Mouse (Mus musculus): Measurements from ENCODE around the gene Espn. TPM values are rescaled to one million over a fixed set of nuclear protein-coding genes. Genes with fewer than 3 reads are reported as not detected.

Gene Espn
- polyA plus RNA-seq, 1 experiment from 2014 or later, result 10.5 TPM

DNA sequence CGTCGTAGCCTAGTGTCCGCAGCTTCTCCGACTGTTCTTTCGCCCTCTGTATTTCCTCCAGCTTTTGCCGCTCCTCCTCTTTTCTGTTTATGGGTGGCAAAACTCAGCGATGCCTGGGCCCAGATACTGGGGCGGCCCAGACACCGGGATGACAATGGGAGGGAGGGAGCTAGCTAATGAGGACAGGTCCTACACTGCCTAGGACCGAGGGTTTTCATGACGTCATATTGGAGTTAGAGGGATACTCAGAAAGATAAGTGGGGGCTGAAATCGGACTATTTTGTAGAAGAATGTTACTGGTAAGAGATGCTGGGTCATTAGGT is 31.0 kb downstream of the Espn start:
- 3% methylated on average over 12 of the region's 12 CpGs for WGBS
- no peak overlapping the region for H3K27ac ChIP-seq (ENCODE audit: low read length)
- H3K4me2 ChIP-seq (replicated peaks; ENCODE audit: low read depth, low read length), result peak overlapping the region; percentile 27; the same call in 1 of the 2 replicates
- H3K4me1 ChIP-seq (ENCODE audit: control insufficient read depth, insufficient read depth, low read length), result peaks cover 27% of the 10 kb centered on the region
- ATAC-seq (ENCODE audit: insufficient number of reproducible peaks, insufficient read depth, low FRiP score, low read depth), result no peak
- H3K4me3 ChIP-seq (ENCODE audit: low read depth, low read length), result peak overlapping the region; percentile 10; the same call in 1 of the 2 replicates
- no peaks in the 10 kb centered on the region for H3K36me3 ChIP-seq (ENCODE audit: control insufficient read depth, insufficient read depth, low read length)
- H3K9me3 ChIP-seq (ENCODE audit: control insufficient read depth, low read depth, low read length), result no peaks in the 10 kb centered on the region
- peaks cover 70% of the 10 kb centered on the region for H3K27me3 ChIP-seq (ENCODE audit: control insufficient read depth, insufficient read depth, low read length)
- no peak overlapping the region for H3K9ac ChIP-seq (replicated peaks; ENCODE audit: low read depth, low read length)

DNA sequence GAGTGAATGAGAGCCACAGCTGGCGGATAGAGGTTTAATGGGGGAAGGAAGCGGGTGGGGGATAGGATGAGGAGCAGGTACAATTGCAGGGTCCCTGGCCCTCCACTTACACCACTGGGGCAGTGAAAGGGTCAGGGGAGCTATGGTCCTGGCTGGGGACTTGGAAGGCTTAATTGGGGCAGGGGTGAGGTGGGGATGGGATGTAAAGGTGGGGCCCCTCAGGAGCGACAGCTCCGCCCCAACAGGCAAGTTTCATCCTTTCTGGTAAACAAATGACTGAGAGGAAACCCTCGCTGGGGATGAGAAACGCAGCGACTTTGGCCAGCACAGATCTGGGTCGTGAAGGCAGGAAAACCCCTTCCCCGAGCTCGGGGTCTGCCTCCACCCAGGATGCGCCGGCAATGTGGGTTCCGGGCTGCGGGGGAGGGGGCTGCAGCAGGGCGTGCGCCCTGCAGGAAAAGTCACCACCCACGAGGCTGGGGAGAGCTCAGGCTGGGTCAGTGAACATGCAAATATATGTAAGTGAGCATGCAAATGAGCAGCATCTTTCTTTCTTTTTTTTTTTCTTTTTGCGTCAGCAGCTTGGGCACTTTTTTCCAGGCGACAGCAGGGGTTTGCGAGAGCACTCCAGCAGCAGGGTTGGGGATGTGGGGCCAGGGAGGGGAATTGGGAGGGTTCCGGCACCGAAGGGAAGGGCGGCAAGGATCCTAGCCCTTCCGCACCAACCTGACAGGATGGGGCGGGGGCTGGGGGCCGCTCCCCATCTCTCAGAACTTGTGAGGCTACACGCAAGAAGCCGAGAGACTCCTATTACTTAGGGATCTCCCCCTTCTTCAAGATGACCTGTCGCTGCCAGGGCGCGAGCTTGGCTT is 31.6 kb downstream of the Espn start:
- Histone ChIP-seq H3K9ac (replicated peaks; ENCODE audit: low read depth, low read length) (no peak overlapping the region), H3K9me3 (ENCODE audit: control insufficient read depth, low read depth, low read length) (no peaks in the 10 kb centered on the region), H3K36me3 (ENCODE audit: control insufficient read depth, insufficient read depth, low read length) (no peaks in the 10 kb centered on the region), H3K4me1 (ENCODE audit: control insufficient read depth, insufficient read depth, low read length) (peaks cover 30% of the 10 kb centered on the region), H3K27ac (ENCODE audit: low read length) (no peak overlapping the region), H3K4me2 (replicated peaks; ENCODE audit: low read depth, low read length) (peak overlapping the region; percentile 27), H3K4me3 (ENCODE audit: low read depth, low read length) (peak overlapping the region; percentile 10; the same call in 1 of the 2 replicates), H3K27me3 (ENCODE audit: control insufficient read depth, insufficient read depth, low read length) (peaks cover 64% of the 10 kb centered on the region)
- no peak for ATAC-seq (ENCODE audit: insufficient number of reproducible peaks, insufficient read depth, low FRiP score, low read depth)
- WGBS, result 1% methylated on average over 30 of the region's 31 CpGs

DNA sequence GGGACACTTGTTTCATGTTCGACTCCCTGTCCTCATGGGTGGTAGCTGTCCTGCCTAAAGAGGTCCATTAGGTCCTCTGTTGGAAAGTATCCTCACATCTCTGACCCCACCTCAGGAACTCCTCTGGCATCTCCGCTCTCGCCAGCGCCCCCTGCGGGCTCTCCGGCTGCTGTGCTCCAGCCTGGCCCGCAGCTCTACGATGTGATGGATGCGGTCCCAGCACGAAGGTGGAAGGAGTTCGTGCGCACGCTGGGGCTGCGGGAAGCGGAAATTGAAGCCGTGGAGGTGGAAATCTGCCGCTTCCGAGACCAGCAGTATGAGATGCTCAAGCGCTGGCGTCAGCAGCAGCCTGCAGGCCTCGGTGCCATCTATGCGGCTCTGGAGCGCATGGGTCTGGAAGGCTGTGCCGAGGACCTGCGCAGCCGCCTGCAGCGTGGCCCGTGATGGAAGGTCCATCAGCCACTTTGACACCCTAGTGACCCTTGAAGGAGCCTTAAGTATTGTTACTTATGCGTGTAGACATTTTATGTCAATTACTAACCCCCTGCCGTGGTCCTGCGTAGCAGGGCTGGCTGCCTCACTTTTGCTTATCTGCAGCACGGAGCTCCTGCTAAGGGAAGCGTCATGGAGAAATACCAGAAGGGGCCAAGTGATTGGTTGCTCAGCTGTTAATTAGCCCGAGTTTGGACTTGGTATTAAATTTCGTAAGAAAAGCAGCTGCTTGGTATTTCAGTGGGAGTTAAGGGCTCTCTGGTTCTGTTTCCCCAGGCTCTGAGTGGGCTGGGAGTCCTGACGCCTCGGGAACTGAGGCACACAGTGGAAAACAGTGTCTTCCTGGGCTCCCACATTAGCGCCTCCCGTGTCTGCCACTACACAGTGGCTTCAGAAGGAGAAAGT is 32.5 kb downstream of the Espn start:
- 7% methylated on average over 39 of the region's 39 CpGs for WGBS
- H3K36me3 ChIP-seq (ENCODE audit: control insufficient read depth, insufficient read depth, low read length), result no peaks in the 10 kb centered on the region
- no peak overlapping the region for H3K9ac ChIP-seq (replicated peaks; ENCODE audit: low read depth, low read length)
- H3K4me3 ChIP-seq (ENCODE audit: low read depth, low read length), result 0 out of 2 replicates have a peak overlapping the region, but pooled peaks have one; percentile 10
- peaks cover 57% of the 10 kb centered on the region for H3K27me3 ChIP-seq (ENCODE audit: control insufficient read depth, insufficient read depth, low read length)
- H3K9me3 ChIP-seq (ENCODE audit: control insufficient read depth, low read depth, low read length), result no peaks in the 10 kb centered on the region
- H3K4me1 ChIP-seq (ENCODE audit: control insufficient read depth, insufficient read depth, low read length), result peaks cover 32% of the 10 kb centered on the region
- ATAC-seq (ENCODE audit: insufficient number of reproducible peaks, insufficient read depth, low FRiP score, low read depth), result no peak
- H3K4me2 ChIP-seq (replicated peaks; ENCODE audit: low read depth, low read length), result peak overlapping the region; percentile 19; the same call in 1 of the 2 replicates
- H3K27ac ChIP-seq (ENCODE audit: low read length), result no peak overlapping the region

DNA sequence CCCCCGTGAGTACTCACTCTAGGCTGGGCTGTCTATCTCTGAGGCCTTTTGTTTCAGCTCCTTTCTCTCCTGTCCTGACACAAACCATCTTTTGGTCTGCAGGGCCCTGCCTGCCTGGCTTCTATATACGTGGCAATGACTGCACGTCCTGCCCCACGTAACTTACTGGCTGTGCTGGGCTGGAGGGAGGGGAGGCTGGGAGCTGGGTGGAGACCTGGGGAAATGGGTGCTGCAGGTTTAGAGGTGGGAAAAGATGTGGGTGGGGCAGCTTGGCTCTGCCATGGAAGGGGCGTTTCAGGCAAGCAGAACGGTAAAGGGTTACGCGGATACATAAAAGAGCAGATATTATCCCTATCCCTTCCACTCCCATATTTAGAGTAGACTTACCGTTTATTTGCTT is 34.6 kb downstream of the Espn start:
- Histone ChIP-seq H3K4me2 (replicated peaks; ENCODE audit: low read depth, low read length) (no peak overlapping the region), H3K36me3 (ENCODE audit: control insufficient read depth, insufficient read depth, low read length) (peaks cover 5% of the 10 kb centered on the region; the same call in 1 of the 2 replicates), H3K9ac (replicated peaks; ENCODE audit: low read depth, low read length) (no peak overlapping the region), H3K4me3 (ENCODE audit: low read depth, low read length) (no peak overlapping the region), H3K4me1 (ENCODE audit: control insufficient read depth, insufficient read depth, low read length) (peaks cover 32% of the 10 kb centered on the region), H3K27ac (ENCODE audit: low read length) (no peak overlapping the region), H3K27me3 (ENCODE audit: control insufficient read depth, insufficient read depth, low read length) (peaks cover 41% of the 10 kb centered on the region), H3K9me3 (ENCODE audit: control insufficient read depth, low read depth, low read length) (no peaks in the 10 kb centered on the region)
- 61% methylated on average over 9 of the region's 9 CpGs for WGBS
- ATAC-seq (ENCODE audit: insufficient number of reproducible peaks, insufficient read depth, low FRiP score, low read depth), result peak; percentile 82

DNA sequence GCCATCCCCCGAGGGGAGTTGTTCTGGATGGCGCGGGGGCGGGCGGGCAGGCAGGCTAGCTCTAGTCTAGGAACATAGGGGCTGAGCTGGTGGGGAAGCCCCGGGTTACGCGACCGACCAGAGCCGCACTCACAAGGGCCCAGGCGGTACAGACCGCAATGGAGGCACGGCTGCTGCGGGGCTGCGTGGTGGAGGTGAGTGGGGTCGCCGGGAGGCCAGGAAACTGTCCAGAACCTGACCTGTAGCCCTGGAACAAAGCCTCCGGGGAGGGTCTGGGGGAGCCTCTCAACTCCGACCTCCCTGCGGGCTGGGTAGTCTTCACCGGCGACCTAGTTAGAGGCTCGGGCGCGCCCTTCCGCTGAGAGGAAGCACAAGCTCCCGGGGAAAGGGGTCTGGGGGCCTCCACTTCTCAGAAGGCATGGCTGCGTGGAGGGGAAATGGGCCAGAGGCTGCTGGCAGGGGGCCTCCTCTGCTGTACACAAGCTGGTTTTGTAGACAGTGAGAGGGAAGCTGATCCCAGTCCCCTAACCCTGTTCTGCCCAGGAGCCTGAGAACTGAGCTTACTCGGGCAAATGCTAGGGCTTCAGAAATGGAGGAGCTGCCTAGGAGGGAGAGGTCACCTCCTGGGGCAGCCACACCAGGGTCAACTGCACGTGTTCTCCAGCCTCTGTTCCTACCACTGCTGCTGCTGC is 36.1 kb downstream of the Espn start, which contains the start of gene Tnfrsf25:
Gene Tnfrsf25, plus strand, starts transcription at position 14 of the 692 bp plus-strand sequence.
- Histone ChIP-seq H3K9ac (replicated peaks; ENCODE audit: low read depth, low read length) (no peak within 1 kb of the TSS; the same call in 1 of the 2 replicates), H3K27ac (ENCODE audit: low read length) (no peak within 1 kb of the TSS), H3K4me1 (ENCODE audit: control insufficient read depth, insufficient read depth, low read length) (peaks cover 30% of the 10 kb centered on the region), H3K4me3 (ENCODE audit: low read depth, low read length) (peak within 1 kb of the TSS; percentile 20; the same call in 1 of the 2 replicates), H3K27me3 (ENCODE audit: control insufficient read depth, insufficient read depth, low read length) (peaks cover 33% of the 10 kb centered on the region), H3K9me3 (ENCODE audit: control insufficient read depth, low read depth, low read length) (no peaks in the 10 kb centered on the region), H3K4me2 (replicated peaks; ENCODE audit: low read depth, low read length) (peak within 1 kb of the TSS; percentile 32), H3K36me3 (ENCODE audit: control insufficient read depth, insufficient read depth, low read length) (peaks cover 5% of the 10 kb centered on the region; the same call in 1 of the 2 replicates)
- 6% methylated on average over 30 of the region's 30 CpGs for WGBS
- no peak for ATAC-seq (ENCODE audit: insufficient number of reproducible peaks, insufficient read depth, low FRiP score, low read depth)

DNA sequence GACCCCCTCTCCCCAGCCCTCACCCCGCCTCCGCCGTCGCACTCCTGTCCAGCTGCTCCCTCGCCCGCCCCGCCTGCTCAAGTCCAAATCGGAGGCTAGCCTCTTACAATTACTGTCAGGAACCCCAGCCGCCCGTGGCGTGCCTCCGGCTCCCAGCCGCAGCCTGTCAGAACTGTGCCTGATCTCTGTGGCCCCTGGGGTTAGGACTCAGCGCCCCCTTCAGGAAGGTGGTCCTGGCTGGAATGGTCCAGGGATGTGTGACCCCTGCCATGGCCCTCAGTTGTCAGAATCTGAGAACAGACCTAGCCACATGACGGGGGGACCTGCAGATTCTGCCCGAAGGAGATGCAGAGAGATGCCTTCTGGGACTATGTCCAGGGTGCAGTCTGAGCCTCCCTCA is 38.1 kb downstream of the Espn start:
- H3K27me3 ChIP-seq (ENCODE audit: control insufficient read depth, insufficient read depth, low read length), result peaks cover 17% of the 10 kb centered on the region
- no peak overlapping the region for H3K4me3 ChIP-seq (ENCODE audit: low read depth, low read length)
- WGBS, result 73% methylated on average over 16 of the region's 16 CpGs
- H3K27ac ChIP-seq (ENCODE audit: low read length), result no peak overlapping the region
- H3K4me2 ChIP-seq (replicated peaks; ENCODE audit: low read depth, low read length), result no peak overlapping the region
- no peak for ATAC-seq (ENCODE audit: insufficient number of reproducible peaks, insufficient read depth, low FRiP score, low read depth)
- peaks cover 14% of the 10 kb centered on the region for H3K4me1 ChIP-seq (ENCODE audit: control insufficient read depth, insufficient read depth, low read length)
- peaks cover 5% of the 10 kb centered on the region; the same call in 1 of the 2 replicates for H3K36me3 ChIP-seq (ENCODE audit: control insufficient read depth, insufficient read depth, low read length)
- H3K9ac ChIP-seq (replicated peaks; ENCODE audit: low read depth, low read length), result no peak overlapping the region
- H3K9me3 ChIP-seq (ENCODE audit: control insufficient read depth, low read depth, low read length), result no peaks in the 10 kb centered on the region

DNA sequence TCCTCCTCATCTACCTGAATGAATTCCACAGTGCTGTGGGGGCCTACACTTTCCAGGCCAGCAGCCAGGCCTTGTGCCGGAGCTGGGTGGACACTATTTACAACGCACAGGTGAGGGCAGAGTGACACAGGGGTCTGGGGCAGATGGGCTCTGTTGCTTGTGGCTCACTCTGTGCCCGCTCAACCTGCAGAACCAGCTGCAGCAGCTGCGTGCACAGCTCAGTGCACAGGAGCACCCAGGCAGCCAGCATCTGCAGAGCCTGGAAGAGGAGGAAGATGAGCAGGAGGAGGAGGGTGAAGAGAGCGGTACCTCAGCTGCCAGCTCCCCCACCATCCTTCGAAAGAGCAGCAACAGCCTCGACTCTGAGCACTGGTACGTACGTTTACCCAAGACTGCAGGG is 39.8 kb downstream of the Espn start:
- H3K27ac ChIP-seq (ENCODE audit: low read length), result no peak overlapping the region
- no peak for ATAC-seq (ENCODE audit: insufficient number of reproducible peaks, insufficient read depth, low FRiP score, low read depth)
- no peak overlapping the region for H3K9ac ChIP-seq (replicated peaks; ENCODE audit: low read depth, low read length)
- H3K27me3 ChIP-seq (ENCODE audit: control insufficient read depth, insufficient read depth, low read length), result 0 out of 2 replicates have a peak, but pooled peaks cover 9% of the 10 kb centered on the region
- H3K4me2 ChIP-seq (replicated peaks; ENCODE audit: low read depth, low read length), result no peak overlapping the region
- peaks cover 27% of the 10 kb centered on the region for H3K4me1 ChIP-seq (ENCODE audit: control insufficient read depth, insufficient read depth, low read length)
- peaks cover 9% of the 10 kb centered on the region; the same call in 1 of the 2 replicates for H3K36me3 ChIP-seq (ENCODE audit: control insufficient read depth, insufficient read depth, low read length)
- WGBS, result 79% methylated on average over 9 of the region's 9 CpGs
- H3K4me3 ChIP-seq (ENCODE audit: low read depth, low read length), result no peak overlapping the region
- no peaks in the 10 kb centered on the region for H3K9me3 ChIP-seq (ENCODE audit: control insufficient read depth, low read depth, low read length)

DNA sequence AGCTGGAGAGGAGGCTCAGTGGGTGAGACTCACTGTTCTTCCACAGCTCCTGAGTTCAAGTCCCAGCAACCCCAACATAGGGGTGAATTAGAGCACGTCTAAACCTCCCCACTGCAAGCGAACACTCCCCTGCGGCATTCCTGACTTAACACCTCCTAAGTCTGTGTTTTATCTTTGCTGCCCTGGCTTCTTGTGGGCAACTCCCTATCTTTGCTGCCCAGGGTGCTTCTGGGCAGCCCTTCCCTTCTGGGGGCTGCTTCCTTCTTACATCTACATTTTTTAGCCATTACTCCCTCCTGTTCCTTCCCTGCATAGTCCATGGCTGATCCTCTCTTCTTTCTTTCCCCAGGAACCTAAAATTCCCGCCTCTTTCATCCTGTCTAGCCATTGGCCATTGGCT is 41.5 kb downstream of the Espn start:
- H3K27me3 ChIP-seq (ENCODE audit: control insufficient read depth, insufficient read depth, low read length), result no peaks in the 10 kb centered on the region
- 80% methylated on average over 4 of the region's 4 CpGs for WGBS

More for the DNA sequence above, 41.5 kb downstream of the Espn start:
- Histone ChIP-seq H3K4me3 (ENCODE audit: low read depth, low read length) (no peak overlapping the region), H3K4me1 (ENCODE audit: control insufficient read depth, insufficient read depth, low read length) (peaks cover 18% of the 10 kb centered on the region), H3K4me2 (replicated peaks; ENCODE audit: low read depth, low read length) (no peak overlapping the region), H3K9ac (replicated peaks; ENCODE audit: low read depth, low read length) (no peak overlapping the region), H3K36me3 (ENCODE audit: control insufficient read depth, insufficient read depth, low read length) (peaks cover 11% of the 10 kb centered on the region; the same call in 1 of the 2 replicates), H3K9me3 (ENCODE audit: control insufficient read depth, low read depth, low read length) (no peaks in the 10 kb centered on the region), H3K27ac (ENCODE audit: low read length) (no peak overlapping the region)
- ATAC-seq (ENCODE audit: insufficient number of reproducible peaks, insufficient read depth, low FRiP score, low read depth), result no peak
